Mouse (Mus musculus) heart, postnatal 36 days (tissue): ENCODE data around the gene Lrrc34. TPM values are rescaled to one million over a fixed set of nuclear protein-coding genes. Genes with fewer than 3 reads are reported as not detected.

ENCODE experiments used
- DNase-seq, 2 experiments: peaks; one replicate each; pipeline ENCODE4 v3.0.0; 2021 to 2022
- intact Hi-C: fragments of 180-260 bp; cut with DNase I; formaldehyde crosslinking; loops from one replicate; pipeline ENCODE4 v1.15.1; 2025
- total RNA-seq, 2 experiments: library from RNA; stranded (reverse); gene quantifications; 2 replicates each; pipeline ENCODE4 v1.2.3; 2021

Lrrc34 gene
- total RNA-seq, 2 experiments from 2014 or later: not detected

- no peak for DNase-seq
- intact Hi-C loops: loop anchor here (2.0 to 5.0 kb wide), 2 partner anchors 191 to 366 kb away; partner anchors contain the start of genes Phc3 and Sec62
These were observed 46.0 kb downstream of the Lrrc34 start for GRCm38 (mm10) chr3:30601610-30602064.

- intact Hi-C loops: loop anchor here (2.0 to 5.0 kb wide), 2 partner anchors 192 to 366 kb away; partner anchors contain the start of genes Phc3 and Sec62
- DNase-seq: peak; percentile 90 to 93
These were observed 46.5 kb downstream of the Lrrc34 start for GRCm38 (mm10) chr3:30601175-30601574.

DNA sequence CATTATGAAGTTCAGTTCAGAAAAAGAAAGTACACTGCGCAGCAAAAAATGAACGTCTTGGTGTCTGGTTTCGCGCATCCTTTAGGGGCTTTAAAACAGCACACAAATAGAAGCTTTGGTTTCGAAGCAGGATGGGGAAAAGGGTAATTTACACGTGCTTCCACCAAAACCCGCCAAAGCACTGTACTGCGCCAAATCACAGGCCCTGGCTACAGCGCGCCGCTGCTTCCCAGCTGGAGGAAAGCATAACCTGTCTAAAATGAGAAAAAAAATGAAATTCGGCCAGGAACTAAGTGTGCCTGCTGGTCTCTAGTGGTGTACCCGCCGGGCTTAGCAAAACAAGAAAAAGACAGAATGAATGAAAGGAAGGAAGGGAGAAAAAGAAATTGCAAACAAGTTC lies 47.0 kb downstream of the Lrrc34 start:
- DNase-seq: peak; percentile 31 to 53
- intact Hi-C loops: loop anchor here (2.0 to 5.0 kb wide), 2 partner anchors 192 to 367 kb away; partner anchors contain the start of genes Phc3 and Sec62

- intact Hi-C loops: loop anchor here (2.0 to 10.0 kb wide), 4 partner anchors 193 to 1795 kb away; partner anchors contain the start of genes Phc3, Rpl22l1 and Sec62
- peak; percentile 28 to 29 for DNase-seq
These were observed 47.7 kb downstream of the Lrrc34 start, which contains the start of gene Actrt3 for GRCm38 (mm10) chr3:30599711-30600545. Gene Actrt3, minus strand, starts transcription at chr3:30599939.

- intact Hi-C loops: loop anchor here (10.0 kb wide), 2 partner anchors 538 to 1792 kb away; partner anchors contain the start of gene Rpl22l1
- no peak for DNase-seq
These were observed 50.4 kb downstream of the Lrrc34 start for GRCm38 (mm10) chr3:30597271-30597670.

DNA sequence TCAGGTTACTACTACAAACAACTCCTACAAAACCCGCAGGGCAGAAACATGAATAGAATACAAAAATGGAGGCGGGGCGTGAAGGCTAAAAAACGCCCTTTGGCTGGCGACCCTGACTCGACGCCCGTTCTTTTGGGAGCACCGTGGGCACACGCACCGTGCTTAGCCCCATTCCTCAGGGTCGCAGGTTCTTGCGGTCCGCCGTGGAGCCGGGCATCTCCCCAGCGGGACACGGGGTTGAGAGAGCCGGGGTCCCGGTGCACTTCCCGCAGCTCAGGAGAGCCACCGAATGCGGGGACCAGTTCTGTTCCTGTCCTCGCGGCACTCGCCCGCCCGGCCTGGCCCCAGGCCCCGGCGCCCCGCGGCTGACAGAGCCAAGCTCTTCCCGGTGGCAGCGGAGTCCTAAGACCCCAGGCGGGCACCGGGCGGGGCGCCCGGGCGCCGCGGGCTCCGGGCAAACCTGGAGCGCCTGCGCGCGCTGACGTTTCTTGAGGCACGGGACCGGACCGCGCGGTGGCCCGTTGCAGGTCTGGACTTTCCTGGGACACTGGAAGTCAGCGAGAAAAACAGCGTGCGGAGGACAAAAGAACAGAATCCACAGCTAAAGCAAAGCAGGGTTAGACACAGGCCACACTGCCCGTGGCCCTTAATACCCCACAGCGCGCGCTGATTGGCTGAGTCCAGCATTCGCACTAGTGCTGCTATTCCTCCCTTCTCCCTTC lies 52.4 kb downstream of the Lrrc34 start:
- peak; percentile 47 to 54 for DNase-seq
- intact Hi-C loops: loop anchor here (10.0 kb wide), 2 partner anchors 540 to 1790 kb away; partner anchors contain the start of gene Rpl22l1

DNA sequence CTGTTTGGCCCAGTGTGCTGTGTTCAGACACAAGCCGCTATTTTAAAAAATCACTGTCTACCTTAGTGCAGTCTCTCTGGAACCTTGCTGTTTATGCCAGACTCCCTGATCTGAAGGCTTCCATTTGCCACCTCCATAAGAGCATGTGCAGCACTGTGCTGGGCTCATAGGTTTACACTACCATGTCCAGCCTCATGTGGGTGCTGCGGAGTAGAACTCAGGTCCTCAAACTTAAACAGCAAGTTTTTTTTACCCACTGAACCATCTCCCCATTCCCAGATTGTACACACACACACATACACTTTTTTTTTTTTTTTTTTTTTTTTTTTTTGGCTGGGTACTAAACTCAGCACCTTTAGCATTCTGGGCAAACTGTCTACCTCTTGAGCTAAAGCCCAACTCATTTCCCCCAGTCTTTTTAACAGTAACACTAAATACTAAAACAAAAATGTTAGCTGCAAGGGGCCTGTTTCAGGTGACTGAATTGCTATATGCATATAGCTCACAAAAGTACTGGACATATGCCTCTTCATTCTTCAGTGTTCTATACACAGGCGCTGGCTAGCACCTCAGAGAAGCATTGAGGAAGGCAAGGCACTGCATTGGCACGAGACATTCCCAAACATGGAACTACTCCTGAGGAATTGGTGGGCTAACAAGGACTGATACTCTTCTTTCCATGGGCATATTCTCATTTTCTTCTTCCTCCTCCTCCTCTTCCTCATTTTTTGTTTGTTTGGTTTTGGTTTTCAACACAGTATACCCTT lies 53.8 kb downstream of the Lrrc34 start:
- no peak for DNase-seq
- intact Hi-C loops: loop anchor here (5.0 to 10.0 kb wide), 3 partner anchors 103 to 1789 kb away; partner anchors contain the start of genes Lrrc31 and Rpl22l1

- intact Hi-C loops: loop anchor here (1.0 to 10.0 kb wide), 4 partner anchors 105 to 1788 kb away; partner anchors contain the start of genes Lrrc31 and Rpl22l1
- peak; percentile 13 to 26 for DNase-seq
These were observed 55.2 kb downstream of the Lrrc34 start for GRCm38 (mm10) chr3:30592418-30592853.

- DNase-seq: no peak
- intact Hi-C loops: no loop called here
These were observed 58.8 kb downstream of the Lrrc34 start for GRCm38 (mm10) chr3:30588865-30589264.

Other genes starting within 250 kb of the Lrrc34 start
- gene Mecom, start 99.9 kb downstream of the Lrrc34 start, total RNA-seq: 10 to 100 TPM; 16.9 to 21.6 TPM
- gene Actrt3, start 47.9 kb downstream of the Lrrc34 start, total RNA-seq: not detected
- gene Mynn, start 45.8 kb downstream of the Lrrc34 start, total RNA-seq: 10 to 100 TPM; 13.7 to 16.7 TPM
- gene Lrriq4, start 3.4 kb downstream of the Lrrc34 start, total RNA-seq: not detected
- under 1 TPM; 0.24 to 0.31 TPM for gene Lrrc31, start 52.0 kb upstream of the Lrrc34 start, total RNA-seq
- not detected for gene Samd7, start 98.4 kb upstream of the Lrrc34 start, total RNA-seq
- 10 to 100 TPM; 41.4 to 43.2 TPM for gene Sec62, start 145.0 kb upstream of the Lrrc34 start, total RNA-seq
- gene Gpr160, start 208.1 kb upstream of the Lrrc34 start, total RNA-seq: 1 to 10 TPM; 1.8 to 1.9 TPM